Mouse (Mus musculus) heart, embryonic 16.5 days (tissue): Measurements from ENCODE around the gene Mon1a. TPM values are rescaled to one million over a fixed set of nuclear protein-coding genes. Genes with fewer than 3 reads are reported as not detected.

Experiments used
- ATAC-seq: fragments of 200-750 bp; cut with Nextera tagmentation; replicated peaks from 2 replicates; pipeline ENCODE4 v1.8.0; 2017; ENCODE audit warnings: moderate number of reproducible peaks; ENCODE audit not compliant: insufficient read depth, low FRiP score; ENCODE audit errors: extremely low read depth
- H3K27ac ChIP-seq: fragments of 300-500 bp; sonication (generic); 2 replicates; pipeline ENCODE4 v1.5.1; 2014; ENCODE audit warnings: mild to moderate bottlenecking, low read length, control low read depth, moderate library complexity
- H3K27me3 ChIP-seq: fragments of 300-500 bp; sonication (generic); 2 replicates; pipeline ENCODE4 v1.6.1; 2014; ENCODE audit warnings: low read length, mixed read lengths; ENCODE audit not compliant: control insufficient read depth, insufficient read depth
- H3K36me3 ChIP-seq: fragments of 300-500 bp; sonication (generic); 2 replicates; pipeline ENCODE4 v1.6.1; 2014; ENCODE audit not compliant: control insufficient read depth, insufficient read depth
- H3K4me1 ChIP-seq: fragments of 300-500 bp; sonication (generic); 2 replicates; pipeline ENCODE4 v1.6.1; 2014; ENCODE audit warnings: low read length, mixed read lengths; ENCODE audit not compliant: control insufficient read depth, insufficient read depth
- H3K4me2 ChIP-seq: fragments of 300-500 bp; sonication (generic); 2 replicates; pipeline ENCODE4 v1.6.1; 2014; ENCODE audit warnings: low read depth, mild to moderate bottlenecking, control low read depth, low read length
- H3K4me3 ChIP-seq: fragments of 300-500 bp; sonication (generic); 2 replicates; pipeline ENCODE4 v1.5.1; 2014; ENCODE audit warnings: mild to moderate bottlenecking, control low read depth, low read length
- H3K9ac ChIP-seq: fragments of 300-500 bp; sonication (generic); 2 replicates; pipeline ENCODE4 v1.6.1; 2014; ENCODE audit warnings: low read length, control low read depth
- H3K9me3 ChIP-seq: fragments of 300-500 bp; sonication (generic); replicated peaks from 2 replicates; pipeline ENCODE4 v1.6.1; 2016; ENCODE audit warnings: low read length; ENCODE audit not compliant: control insufficient read depth
- WGBS: fragments of 180-500 bp; shearing (Covaris S2); extraction: QIAGEN DNeasy Blood & Tissue Kit; methylation state at CpG from one replicate; pipeline ENCODE4 v1.1.7; 2014; 5-methylcytosine and 5-hydroxymethylcytosine counted together
- polyA plus RNA-seq: library from polyadenylated mRNA; unstranded; fragments of >200 nt; fragmentation: Nextera tagmentation; extraction: Ambion mirVana; gene quantifications from 2 replicates; pipeline ENCODE4 v1.2.1, GENCODE M21; 2015

Gene Mon1a
- polyA plus RNA-seq, 1 experiment from 2014 or later = 13.1 TPM

DNA sequence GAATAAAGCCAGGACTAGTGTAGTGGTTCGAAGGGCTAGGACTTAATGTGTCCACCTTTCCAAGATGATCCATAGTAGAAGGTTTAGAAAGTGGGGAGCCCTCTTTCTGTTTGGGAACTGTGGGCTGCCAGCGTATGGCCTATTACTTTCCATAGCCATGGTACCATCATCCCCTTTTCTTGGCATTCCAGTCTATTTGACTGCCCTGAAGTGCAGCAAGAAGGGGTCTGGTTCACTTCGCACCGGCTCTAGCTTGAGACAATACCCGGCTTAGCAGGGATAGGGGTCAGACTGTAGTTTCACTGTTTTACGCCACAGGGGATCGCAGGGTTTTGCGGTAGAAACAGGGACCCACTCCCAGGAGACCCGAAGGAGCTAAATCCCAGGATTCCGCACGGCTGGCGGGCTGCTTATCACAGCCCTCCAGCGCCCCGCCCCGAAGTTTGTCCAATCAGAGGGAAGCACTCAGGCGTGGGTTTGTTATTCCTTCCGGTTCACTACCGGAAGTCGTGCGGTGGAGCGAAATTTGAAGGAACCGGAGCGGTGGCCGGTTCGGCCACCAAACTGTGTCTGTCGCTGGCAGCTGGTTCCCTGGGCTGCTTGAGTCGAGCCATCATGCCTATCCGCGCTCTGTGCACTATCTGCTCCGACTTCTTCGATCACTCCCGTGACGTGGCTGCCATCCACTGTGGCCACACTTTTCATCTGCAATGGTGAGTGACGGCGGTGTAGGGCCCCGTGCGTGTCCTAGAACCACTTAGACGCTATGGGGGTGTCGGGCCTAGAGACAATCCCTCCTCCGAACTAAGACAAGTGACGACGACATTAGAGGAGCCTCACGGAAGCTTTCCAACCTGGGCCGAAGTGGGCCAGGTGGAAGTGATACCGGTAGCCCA, 62.8 kb downstream of the Mon1a start:
- 15% methylated on average over 45 of the region's 45 CpGs for WGBS
- ATAC-seq = peak; percentile 93

More for the DNA sequence above, 62.8 kb downstream of the Mon1a start:
- H3K36me3 ChIP-seq = no peaks in the 10 kb centered on the region
- no peaks in the 10 kb centered on the region for H3K27me3 ChIP-seq
- peaks cover 13% of the 10 kb centered on the region for H3K4me1 ChIP-seq
- no peaks in the 10 kb centered on the region for H3K9me3 ChIP-seq
- H3K4me3 ChIP-seq = peak overlapping the region; percentile 83
- peak overlapping the region; percentile 70 for H3K27ac ChIP-seq
- peak overlapping the region; percentile 78 for H3K4me2 ChIP-seq
- peak overlapping the region; percentile 81 for H3K9ac ChIP-seq

Other genes starting within 250 kb of the Mon1a start
- gene Slc38a3, start 218.6 kb upstream of the Mon1a start, polyA plus RNA-seq = 3.3 and 3.9 TPM in 2 replicates
- gene Gnat1, start 208.4 kb upstream of the Mon1a start, polyA plus RNA-seq = 0.39 TPM in 2 replicates
- gene Sema3f, start 177.7 kb upstream of the Mon1a start, polyA plus RNA-seq = 3.9 and 4.7 TPM in 2 replicates
- gene Rbm5, start 117.2 kb upstream of the Mon1a start, polyA plus RNA-seq = 137 and 146 TPM in 2 replicates
- gene Rbm6, start 14.9 kb upstream of the Mon1a start, polyA plus RNA-seq = 48.3 and 48.8 TPM in 2 replicates
- gene Mst1r, start 18.7 kb downstream of the Mon1a start, polyA plus RNA-seq = 2.4 and 2.8 TPM in 2 replicates
- not detected in 2 replicates for gene Actl11, start 40.3 kb downstream of the Mon1a start, polyA plus RNA-seq
- gene Camkv, start 47.5 kb downstream of the Mon1a start, polyA plus RNA-seq = 0.77 and 2.3 TPM in 2 replicates
- 11.8 and 12.7 TPM in 2 replicates for gene Traip, start 62.0 kb downstream of the Mon1a start, polyA plus RNA-seq
- gene Uba7, start 87.4 kb downstream of the Mon1a start, polyA plus RNA-seq = 24.1 and 24.2 TPM in 2 replicates
- gene Gm20661, start 94.9 kb downstream of the Mon1a start, polyA plus RNA-seq = 2.6 and 3.0 TPM in 2 replicates
- gene Inka1, start 97.7 kb downstream of the Mon1a start, polyA plus RNA-seq = 40.9 and 44.0 TPM in 2 replicates
- gene Cdhr4, start 104.3 kb downstream of the Mon1a start, polyA plus RNA-seq = 4.6 TPM in 2 replicates
- 0.36 and 0.76 TPM in 2 replicates for gene Gm20662, start 108.2 kb downstream of the Mon1a start, polyA plus RNA-seq
- gene Ip6k1, start 114.3 kb downstream of the Mon1a start, polyA plus RNA-seq = 38.8 and 43.9 TPM in 2 replicates
- 21.6 and 26.0 TPM in 2 replicates for gene Gmppb, start 161.1 kb downstream of the Mon1a start, polyA plus RNA-seq
- 1.9 and 2.4 TPM in 2 replicates for gene Amigo3, start 165.0 kb downstream of the Mon1a start, polyA plus RNA-seq
- gene Mst1, start 192.3 kb downstream of the Mon1a start, polyA plus RNA-seq = 0.44 and 0.53 TPM in 2 replicates
- gene Rnf123, start 195.2 kb downstream of the Mon1a start, polyA plus RNA-seq = 31.3 and 34.7 TPM in 2 replicates
- gene Apeh, start 206.5 kb downstream of the Mon1a start, polyA plus RNA-seq = 54.5 and 57.0 TPM in 2 replicates